Mouse (Mus musculus) kidney, postnatal 10 days (tissue): ENCODE results near the gene Mapk6.

Source experiments
- DNase-seq: peaks from one replicate; pipeline ENCODE4 v3.0.0; 2021; ENCODE audit warnings: mixed read lengths

The Mapk6 gene

GRCm38 (mm10) chr9:75424358-75425150 is 14.7 kb upstream of the Mapk6 start:
- DNase-seq, result no peak

GRCm38 (mm10) chr9:75423683-75424082 is 13.9 kb upstream of the Mapk6 start:
- DNase-seq, result no peak

- no peak for DNase-seq
These were observed 12.5 kb upstream of the Mapk6 start for GRCm38 (mm10) chr9:75422251-75422691.

- peak; percentile 42 for DNase-seq
These were observed 4.4 kb upstream of the Mapk6 start for GRCm38 (mm10) chr9:75414204-75414603.

- DNase-seq, result no peak
These were observed 3.4 kb upstream of the Mapk6 start for GRCm38 (mm10) chr9:75413206-75413605.

GRCm38 (mm10) chr9:75411584-75411983 is 1.8 kb upstream of the Mapk6 start:
- no peak for DNase-seq

GRCm38 (mm10) chr9:75410868-75411487 is 1.2 kb upstream of the Mapk6 start:
- DNase-seq, result no peak

- DNase-seq, result peak; percentile 86
These were observed 564 bp downstream of the Mapk6 start for GRCm38 (mm10) chr9:75409031-75409851.

GRCm38 (mm10) chr9:75408204-75408826 is 1.5 kb downstream of the Mapk6 start:
- DNase-seq, result no peak

- DNase-seq, result peak; percentile 57
These were observed 2.0 kb downstream of the Mapk6 start for GRCm38 (mm10) chr9:75407803-75408202.

GRCm38 (mm10) chr9:75406121-75406520 is 3.7 kb downstream of the Mapk6 start:
- DNase-seq, result no peak

- DNase-seq, result no peak
These were observed 6.3 kb downstream of the Mapk6 start for GRCm38 (mm10) chr9:75403520-75403919.

GRCm38 (mm10) chr9:75401593-75402504 is 8.0 kb downstream of the Mapk6 start:
- DNase-seq, result no peak

- DNase-seq, result no peak
These were observed 9.2 kb downstream of the Mapk6 start for GRCm38 (mm10) chr9:75400639-75401038.

- no peak for DNase-seq
These were observed 10.7 kb downstream of the Mapk6 start for GRCm38 (mm10) chr9:75399069-75399468.

GRCm38 (mm10) chr9:75395971-75396370 is 13.8 kb downstream of the Mapk6 start:
- no peak for DNase-seq

- no peak for DNase-seq
These were observed 16.6 kb downstream of the Mapk6 start for GRCm38 (mm10) chr9:75393251-75393650.

GRCm38 (mm10) chr9:75385218-75385974 is 24.4 kb downstream of the Mapk6 start:
- no peak for DNase-seq

- DNase-seq, result no peak
These were observed 25.4 kb downstream of the Mapk6 start for GRCm38 (mm10) chr9:75384337-75384962.

- DNase-seq, result no peak
These were observed 26.0 kb downstream of the Mapk6 start for GRCm38 (mm10) chr9:75383785-75384184.

GRCm38 (mm10) chr9:75382825-75383224 is 27.0 kb downstream of the Mapk6 start:
- no peak for DNase-seq
